Mouse (Mus musculus): ENCODE data around the gene Mroh2a. TPM values are rescaled to one million over a fixed set of nuclear protein-coding genes. Genes with fewer than 3 reads are reported as not detected.

Gene Mroh2a
- polyA plus RNA-seq, 1 experiment from 2014 or later = 1.7 TPM

DNA sequence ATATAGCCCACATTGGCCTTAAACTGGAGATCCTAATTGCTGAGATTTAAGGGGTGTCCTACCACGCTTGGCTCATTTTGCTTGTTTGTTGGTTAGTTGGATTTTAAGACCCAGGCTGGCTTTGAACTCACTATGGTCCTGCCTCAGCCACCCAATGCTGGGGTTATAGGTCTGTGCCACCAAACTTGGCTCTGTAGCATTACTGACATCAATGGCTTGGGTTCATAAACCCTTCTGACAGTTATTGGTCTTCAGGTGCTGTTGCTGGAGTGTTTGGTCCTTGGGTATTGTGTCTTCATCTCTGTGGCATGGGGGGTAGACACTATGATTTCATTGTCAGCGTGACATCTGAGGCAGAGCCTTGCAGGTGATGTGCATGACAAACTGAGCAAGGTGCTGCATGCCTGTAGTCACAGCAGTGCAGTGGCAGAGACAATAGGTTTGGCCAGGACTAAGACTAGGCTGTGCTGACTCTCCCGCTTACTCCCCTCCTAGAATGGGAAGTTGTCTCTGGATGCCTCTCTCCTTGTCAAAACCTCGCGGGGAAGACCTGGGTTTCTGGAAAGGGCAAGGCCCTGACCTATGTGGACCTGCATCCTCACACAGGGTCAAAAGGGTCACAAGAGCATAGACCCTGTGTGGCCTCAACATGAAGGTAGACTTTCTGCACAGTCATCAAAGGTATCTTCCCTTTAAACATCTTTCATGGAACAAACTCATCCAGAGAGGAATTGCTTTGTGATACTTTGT, 73.7 kb downstream of the Mroh2a start:
- Histone ChIP-seq H3K27me3 (ENCODE audit: control insufficient read depth, insufficient read depth, low read length) (no peaks in the 10 kb centered on the region), H3K4me1 (replicated peaks; ENCODE audit: control insufficient read depth, insufficient read depth, low read length) (no peaks in the 10 kb centered on the region), H3K9ac (ENCODE audit: low read depth, low read length) (no peak overlapping the region), H3K27ac (ENCODE audit: low read depth, low read length) (no peak overlapping the region), H3K4me3 (ENCODE audit: low read depth, low read length) (no peak overlapping the region), H3K4me2 (replicated peaks; ENCODE audit: low read depth, low read length) (no peak overlapping the region), H3K36me3 (ENCODE audit: control insufficient read depth, insufficient read depth, low read length) (no peaks in the 10 kb centered on the region), H3K9me3 (ENCODE audit: control insufficient read depth, low read length) (peaks cover 83% of the 10 kb centered on the region)
- WGBS = 46% methylated on average over 5 of the region's 5 CpGs
- ATAC-seq (ENCODE audit: low FRiP score) = peak; percentile 20; the same call in 1 of the 2 replicates
- DNase-seq (ENCODE audit: low spot score) = no peak

DNA sequence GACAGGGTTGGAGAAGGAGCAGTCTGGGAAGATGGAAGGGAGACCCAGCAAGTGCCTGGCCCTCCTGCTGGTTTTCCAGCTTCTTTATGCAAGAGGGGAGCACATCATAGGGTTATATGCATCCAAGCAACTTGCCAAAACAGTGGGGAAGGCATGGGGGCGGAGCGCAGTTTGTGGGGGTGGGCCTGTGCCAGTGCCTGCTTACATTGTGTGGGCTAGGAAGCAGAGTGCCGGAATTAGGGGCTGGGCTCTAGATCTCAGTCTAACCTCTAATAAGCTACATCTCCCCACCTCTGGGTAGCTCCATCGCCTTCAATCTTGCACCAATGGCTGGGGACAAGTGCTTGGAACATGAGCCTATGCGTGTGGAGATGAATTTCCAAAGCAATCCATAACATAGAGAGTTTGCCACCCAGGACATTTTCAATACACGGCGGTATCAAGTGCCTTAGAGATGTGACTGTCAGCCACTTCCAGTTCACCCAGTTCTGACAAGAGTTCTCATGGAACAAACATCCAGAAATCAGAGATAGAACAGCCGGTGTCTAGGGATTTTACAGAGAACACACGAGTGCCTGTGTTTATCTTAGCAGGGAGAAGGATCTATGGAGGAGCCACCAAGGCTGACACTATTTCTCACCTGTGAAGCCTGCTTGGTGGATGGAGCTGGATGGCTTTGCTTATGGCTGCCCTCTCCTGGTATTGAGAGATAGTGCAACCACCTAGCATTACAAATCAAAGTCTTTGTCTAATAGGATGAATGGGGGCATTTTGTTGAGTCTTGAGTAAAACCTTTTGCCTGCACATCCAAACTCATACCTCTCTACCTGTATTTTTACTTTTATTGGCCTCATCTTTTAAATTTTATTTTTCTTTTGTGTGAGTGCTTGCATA, 74.6 kb downstream of the Mroh2a start:
- no peak overlapping the region for H3K27ac ChIP-seq (ENCODE audit: low read depth, low read length)
- H3K27me3 ChIP-seq (ENCODE audit: control insufficient read depth, insufficient read depth, low read length) = no peaks in the 10 kb centered on the region
- no peaks in the 10 kb centered on the region for H3K4me1 ChIP-seq (replicated peaks; ENCODE audit: control insufficient read depth, insufficient read depth, low read length)
- ATAC-seq (ENCODE audit: low FRiP score) (peak; percentile 8; the same call in 1 of the 2 replicates), DNase-seq (ENCODE audit: low spot score) (peak; percentile 23)
- H3K36me3 ChIP-seq (ENCODE audit: control insufficient read depth, insufficient read depth, low read length) = no peaks in the 10 kb centered on the region
- H3K9ac ChIP-seq (ENCODE audit: low read depth, low read length) = no peak overlapping the region
- no peak overlapping the region for H3K4me3 ChIP-seq (ENCODE audit: low read depth, low read length)
- no peak overlapping the region for H3K4me2 ChIP-seq (replicated peaks; ENCODE audit: low read depth, low read length)
- 70% methylated on average over 9 of the region's 9 CpGs for WGBS
- peaks cover 81% of the 10 kb centered on the region for H3K9me3 ChIP-seq (ENCODE audit: control insufficient read depth, low read length)

DNA sequence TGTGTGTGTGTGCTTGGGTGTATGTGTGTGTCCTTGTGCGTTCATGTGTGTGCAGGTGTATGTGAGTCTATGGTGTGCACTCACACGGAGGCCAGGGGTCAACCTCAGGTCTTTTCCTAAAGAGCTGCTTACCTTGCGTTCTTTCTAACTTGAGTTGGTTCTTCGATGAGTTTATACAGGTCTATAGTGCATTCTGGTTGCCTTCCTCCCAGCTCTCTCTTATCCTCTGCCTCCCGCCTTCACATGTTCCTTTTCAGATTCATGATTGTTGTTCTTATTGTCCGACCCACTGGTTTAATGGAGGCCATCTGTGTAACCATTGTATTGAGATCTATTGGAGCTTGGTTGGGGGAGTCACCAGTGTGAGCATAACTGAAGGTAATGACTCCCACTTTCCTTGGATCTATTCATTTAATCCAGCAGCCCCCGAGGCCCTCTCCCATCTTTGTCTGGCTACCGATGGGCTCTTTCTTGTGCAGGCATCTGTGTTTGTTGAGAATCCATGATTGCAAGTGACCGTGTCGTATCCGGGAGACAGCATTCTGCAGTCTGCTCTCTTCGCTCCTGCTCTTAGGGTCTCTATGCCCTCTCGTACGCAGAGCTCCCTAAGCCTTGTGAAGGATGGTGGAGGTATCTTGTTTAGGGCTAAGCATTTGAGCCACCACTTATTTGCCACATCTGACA, 75.4 kb downstream of the Mroh2a start:
- DNase-seq (ENCODE audit: low spot score) = peak; percentile 10
- no peaks in the 10 kb centered on the region for H3K27me3 ChIP-seq (ENCODE audit: control insufficient read depth, insufficient read depth, low read length)
- H3K4me3 ChIP-seq (ENCODE audit: low read depth, low read length) = no peak overlapping the region
- no peaks in the 10 kb centered on the region for H3K4me1 ChIP-seq (replicated peaks; ENCODE audit: control insufficient read depth, insufficient read depth, low read length)
- H3K4me2 ChIP-seq (replicated peaks; ENCODE audit: low read depth, low read length) = no peak overlapping the region
- H3K9ac ChIP-seq (ENCODE audit: low read depth, low read length) = no peak overlapping the region
- 0 out of 2 replicates have a peak, but pooled peaks have one; percentile 20 for ATAC-seq (ENCODE audit: low FRiP score)
- WGBS = 63% methylated on average over 14 of the region's 14 CpGs
- H3K27ac ChIP-seq (ENCODE audit: low read depth, low read length) = no peak overlapping the region
- H3K36me3 ChIP-seq (ENCODE audit: control insufficient read depth, insufficient read depth, low read length) = no peaks in the 10 kb centered on the region
- H3K9me3 ChIP-seq (ENCODE audit: control insufficient read depth, low read length) = peaks cover 86% of the 10 kb centered on the region

DNA sequence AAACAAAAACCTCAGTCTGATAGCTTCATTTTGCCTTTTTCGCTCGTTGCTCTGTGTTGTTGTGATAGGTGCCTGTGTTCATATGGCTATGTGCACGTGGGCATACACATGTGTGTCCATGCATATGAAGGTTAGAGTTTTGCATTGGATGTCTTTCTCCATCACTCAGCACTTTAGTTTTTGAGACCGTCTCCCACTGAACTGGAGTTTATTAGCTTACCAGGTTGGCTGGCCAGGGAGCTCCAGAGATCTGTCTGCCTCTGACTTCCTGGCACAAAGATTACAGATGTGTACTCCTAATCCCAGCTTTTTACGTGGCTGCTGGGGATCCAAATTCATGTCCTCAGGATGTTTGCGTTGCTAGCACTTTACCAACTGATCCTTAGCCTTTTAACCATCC, 77.0 kb downstream of the Mroh2a start:
- Histone ChIP-seq H3K9me3 (ENCODE audit: control insufficient read depth, low read length) (peaks cover 86% of the 10 kb centered on the region), H3K36me3 (ENCODE audit: control insufficient read depth, insufficient read depth, low read length) (0 out of 2 replicates have a peak, but pooled peaks cover 2% of the 10 kb centered on the region), H3K4me2 (replicated peaks; ENCODE audit: low read depth, low read length) (no peak overlapping the region), H3K27me3 (ENCODE audit: control insufficient read depth, insufficient read depth, low read length) (no peaks in the 10 kb centered on the region), H3K4me1 (replicated peaks; ENCODE audit: control insufficient read depth, insufficient read depth, low read length) (no peaks in the 10 kb centered on the region), H3K4me3 (ENCODE audit: low read depth, low read length) (no peak overlapping the region), H3K27ac (ENCODE audit: low read depth, low read length) (no peak overlapping the region), H3K9ac (ENCODE audit: low read depth, low read length) (no peak overlapping the region)
- ATAC-seq (ENCODE audit: low FRiP score) = no peak
- DNase-seq (ENCODE audit: low spot score) = peak; percentile 5
- 66% methylated on average over 6 of the region's 6 CpGs for whole genome bisulfite sequencing

DNA sequence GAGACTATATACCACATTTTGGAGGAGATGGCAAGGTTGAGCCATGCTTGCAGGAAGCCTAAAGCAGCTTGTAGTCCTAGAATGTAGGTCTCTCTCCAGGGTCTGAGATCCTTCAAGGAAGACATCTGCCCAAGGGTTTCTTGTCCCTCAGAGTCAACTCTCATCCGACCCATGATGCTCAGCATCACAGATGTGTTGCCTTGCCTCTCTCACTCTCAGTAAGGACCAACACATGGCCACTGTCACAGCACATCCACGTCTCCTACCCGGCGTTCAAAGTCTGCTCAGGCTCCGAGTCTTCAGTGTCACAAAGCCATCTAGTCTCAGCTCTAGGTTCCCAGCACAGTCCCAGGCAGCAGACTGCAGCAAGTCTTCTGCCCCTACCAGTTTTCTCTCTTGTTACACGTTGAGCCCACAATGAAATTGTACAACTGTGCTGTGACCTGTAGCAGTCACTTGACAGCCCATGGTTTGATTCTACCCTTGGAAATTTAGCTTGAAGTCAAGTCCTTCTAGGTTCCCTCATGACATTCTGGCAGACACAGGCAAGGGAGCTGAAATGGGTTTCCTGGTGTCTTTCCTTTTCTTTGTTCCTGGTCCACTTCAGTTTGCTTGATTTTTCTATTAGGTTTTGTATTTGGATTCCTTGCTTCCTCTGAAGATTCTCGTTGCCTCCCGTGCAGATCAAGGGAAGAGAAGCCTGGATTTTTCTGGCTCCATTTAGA, 77.6 kb downstream of the Mroh2a start:
- 65% methylated on average over 8 of the region's 8 CpGs for WGBS
- 0 out of 2 replicates have a peak, but pooled peaks cover 2% of the 10 kb centered on the region for H3K36me3 ChIP-seq (ENCODE audit: control insufficient read depth, insufficient read depth, low read length)
- H3K4me3 ChIP-seq (ENCODE audit: low read depth, low read length) = no peak overlapping the region
- H3K4me2 ChIP-seq (replicated peaks; ENCODE audit: low read depth, low read length) = no peak overlapping the region
- no peak for ATAC-seq (ENCODE audit: low FRiP score)
- H3K9ac ChIP-seq (ENCODE audit: low read depth, low read length) = no peak overlapping the region
- H3K4me1 ChIP-seq (replicated peaks; ENCODE audit: control insufficient read depth, insufficient read depth, low read length) = no peaks in the 10 kb centered on the region
- no peak overlapping the region for H3K27ac ChIP-seq (ENCODE audit: low read depth, low read length)
- DNase-seq (ENCODE audit: low spot score) = peak; percentile 7
- peaks cover 86% of the 10 kb centered on the region for H3K9me3 ChIP-seq (ENCODE audit: control insufficient read depth, low read length)
- H3K27me3 ChIP-seq (ENCODE audit: control insufficient read depth, insufficient read depth, low read length) = no peaks in the 10 kb centered on the region

DNA sequence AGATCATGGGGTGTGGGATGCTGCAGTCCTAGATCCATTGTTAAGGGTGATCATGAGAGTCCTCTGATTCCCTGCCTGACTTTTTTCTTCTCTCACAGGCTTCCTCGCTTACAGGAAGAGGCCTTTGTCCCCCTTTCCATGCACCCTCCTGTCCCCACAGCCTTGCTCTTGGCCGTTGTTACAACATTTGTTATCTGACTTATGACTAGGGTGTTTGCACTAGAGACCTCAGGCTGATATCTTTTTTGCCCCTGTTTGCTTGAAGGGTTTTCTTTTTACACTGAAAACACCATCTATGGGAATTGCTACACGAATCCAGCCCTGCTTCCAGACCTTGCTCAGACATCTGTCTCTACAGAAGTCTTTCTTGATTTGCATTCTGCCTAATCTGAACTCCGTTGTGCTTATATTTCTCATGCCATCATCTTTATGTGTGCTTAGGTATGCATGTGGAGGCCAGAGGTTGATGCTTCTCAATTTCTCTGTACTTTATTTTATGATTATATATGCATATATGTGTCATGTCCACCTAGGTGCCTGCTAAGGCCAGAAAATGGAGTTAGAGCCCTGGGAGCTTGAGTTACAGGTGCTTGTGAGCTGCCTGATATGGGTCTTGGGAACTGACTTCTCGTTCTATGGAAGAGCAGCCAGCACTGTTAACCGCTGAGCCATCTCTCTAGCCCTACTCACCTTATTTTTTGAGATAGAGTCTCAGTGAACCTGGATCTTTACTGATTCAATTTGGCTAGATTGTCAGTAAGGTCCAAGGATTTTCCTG, 78.4 kb downstream of the Mroh2a start:
- Histone ChIP-seq H3K27me3 (ENCODE audit: control insufficient read depth, insufficient read depth, low read length) (no peaks in the 10 kb centered on the region), H3K9ac (ENCODE audit: low read depth, low read length) (no peak overlapping the region), H3K4me3 (ENCODE audit: low read depth, low read length) (no peak overlapping the region), H3K4me2 (replicated peaks; ENCODE audit: low read depth, low read length) (no peak overlapping the region), H3K9me3 (ENCODE audit: control insufficient read depth, low read length) (peaks cover 86% of the 10 kb centered on the region), H3K4me1 (replicated peaks; ENCODE audit: control insufficient read depth, insufficient read depth, low read length) (no peaks in the 10 kb centered on the region), H3K27ac (ENCODE audit: low read depth, low read length) (no peak overlapping the region), H3K36me3 (ENCODE audit: control insufficient read depth, insufficient read depth, low read length) (0 out of 2 replicates have a peak, but pooled peaks cover 2% of the 10 kb centered on the region)
- DNase-seq (ENCODE audit: low spot score) = peak; percentile 3
- 55% methylated on average over 6 of the region's 6 CpGs for WGBS
- no peak for ATAC-seq (ENCODE audit: low FRiP score)

DNA sequence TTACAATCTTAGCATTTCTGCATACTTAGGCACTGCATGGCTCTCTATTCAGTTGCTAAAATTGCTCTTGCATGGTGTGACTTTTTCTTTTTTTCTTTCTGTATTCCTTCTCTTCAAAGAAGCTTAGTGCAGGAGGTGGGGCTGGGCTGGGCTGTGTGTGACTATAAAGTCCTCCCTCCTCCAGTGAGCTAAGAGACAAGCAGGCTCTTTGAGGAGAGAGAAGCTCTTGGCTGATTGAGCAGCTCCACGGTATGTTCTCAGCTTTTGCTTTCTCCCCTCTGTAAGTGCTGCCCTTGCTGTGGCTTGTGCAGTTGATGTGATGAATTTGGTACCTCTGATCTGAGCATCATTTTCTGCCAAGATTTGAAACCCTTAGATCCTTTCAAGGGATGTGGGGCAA, 79.8 kb downstream of the Mroh2a start:
- Histone ChIP-seq H3K27ac (ENCODE audit: low read depth, low read length) (no peak overlapping the region), H3K4me3 (ENCODE audit: low read depth, low read length) (no peak overlapping the region), H3K9ac (ENCODE audit: low read depth, low read length) (no peak overlapping the region), H3K36me3 (ENCODE audit: control insufficient read depth, insufficient read depth, low read length) (0 out of 2 replicates have a peak, but pooled peaks cover 2% of the 10 kb centered on the region), H3K27me3 (ENCODE audit: control insufficient read depth, insufficient read depth, low read length) (no peaks in the 10 kb centered on the region), H3K9me3 (ENCODE audit: control insufficient read depth, low read length) (peaks cover 77% of the 10 kb centered on the region), H3K4me1 (replicated peaks; ENCODE audit: control insufficient read depth, insufficient read depth, low read length) (no peaks in the 10 kb centered on the region), H3K4me2 (replicated peaks; ENCODE audit: low read depth, low read length) (no peak overlapping the region)
- WGBS = 63% methylated on average over 1 of the region's 1 CpGs
- DNase-seq (ENCODE audit: low spot score) = peak; percentile 6
- ATAC-seq (ENCODE audit: low FRiP score) = no peak

Data from hindbrain, embryonic 11.5 days (tissue).